Comparison of ENCODE assay signal across 9 mouse cellular contexts in genomic region chr11:80385055-80385454, GRCm38 (mm10). TPM values are rescaled to one million over a fixed set of nuclear protein-coding genes. Genes with fewer than 3 reads are reported as not detected.
DNase-seq lines count a peak whose midpoint lies in the region; ATAC-seq and TF ChIP-seq lines count a peak whose summit lies in the region.
"Had no signal": no experiment of that assay in that cellular context is flagged by ENCODE, and none has a peak within 500 bp of the region (broad histone marks: within the 10 kb centered on the region; RNA-seq: fewer than 3 reads in every experiment).

No protein-coding gene starts in this region.

- peak overlapping the region; percentile 74 for H3K4me3 ChIP-seq in kidney, embryonic 14.5 days (ENCODE audit: low read length)
- H3K4me3 ChIP-seq in embryonic facial prominence, embryonic 11.5 days (ENCODE audit: low read depth, low read length), result peak overlapping the region; percentile 82
- H3K4me3 ChIP-seq in hindbrain, postnatal 0 days (ENCODE audit: low read length), result peak overlapping the region; percentile 60
- H3K4me3 ChIP-seq in midbrain, embryonic 15.5 days, result peak overlapping the region; percentile 63

- no peaks in the 10 kb centered on the region for H3K27me3 ChIP-seq in kidney, embryonic 14.5 days (ENCODE audit: control insufficient read depth, insufficient read depth, low read length)
- H3K27me3 ChIP-seq in embryonic facial prominence, embryonic 11.5 days (ENCODE audit: control insufficient read depth, insufficient read depth, low read length), result no peaks in the 10 kb centered on the region
- no peaks in the 10 kb centered on the region for H3K27me3 ChIP-seq in hindbrain, postnatal 0 days (ENCODE audit: insufficient read depth, low read length)
- H3K27me3 ChIP-seq in midbrain, embryonic 15.5 days (replicated peaks), result no peaks in the 10 kb centered on the region

- no peak for ATAC-seq in kidney, embryonic 14.5 days (ENCODE audit: low FRiP score, low TSS enrichment)
- no peak for ATAC-seq in embryonic facial prominence, embryonic 11.5 days (replicated peaks; ENCODE audit: insufficient number of reproducible peaks, low FRiP score, low TSS enrichment, low read depth)
- ATAC-seq in hindbrain, postnatal 0 days, result no peak
- ATAC-seq in midbrain, embryonic 15.5 days (replicated peaks), result no peak
- ATAC-seq: inflammation-experienced regulatory T-cells, adult 6 months had no signal

- H3K27ac ChIP-seq in kidney, embryonic 14.5 days (ENCODE audit: low read depth, low read length), result no peak overlapping the region
- H3K27ac ChIP-seq in embryonic facial prominence, embryonic 11.5 days (replicated peaks; ENCODE audit: low read depth, low read length), result no peak overlapping the region
- H3K27ac ChIP-seq in hindbrain, postnatal 0 days, result no peak overlapping the region
- H3K27ac ChIP-seq in midbrain, embryonic 15.5 days, result no peak overlapping the region

- TF ChIP-seq CTCF in hindbrain, postnatal 0 days (IDR thresholded peaks at IDR 0.05; ENCODE audit: low read depth), result no peak

- peak overlapping the region; percentile 98 for H3K9ac ChIP-seq in kidney, embryonic 14.5 days (ENCODE audit: low read depth, low read length)
- peak overlapping the region; percentile 69 for H3K9ac ChIP-seq in embryonic facial prominence, embryonic 11.5 days (replicated peaks; ENCODE audit: low read length)
- H3K9ac ChIP-seq in hindbrain, postnatal 0 days (replicated peaks; ENCODE audit: low read length), result peak overlapping the region; percentile 49
- peak overlapping the region; percentile 33 for H3K9ac ChIP-seq in midbrain, embryonic 15.5 days

- H3K4me1 ChIP-seq in kidney, embryonic 14.5 days (ENCODE audit: control insufficient read depth, insufficient read depth, low read length), result peaks cover 9% of the 10 kb centered on the region; the same call in 1 of the 2 replicates
- 0 out of 2 replicates have a peak, but pooled peaks cover 3% of the 10 kb centered on the region for H3K4me1 ChIP-seq in embryonic facial prominence, embryonic 11.5 days (ENCODE audit: control insufficient read depth, insufficient read depth, low read length)
- peaks cover 16% of the 10 kb centered on the region for H3K4me1 ChIP-seq in hindbrain, postnatal 0 days (ENCODE audit: insufficient read depth, low read length)
- H3K4me1 ChIP-seq in midbrain, embryonic 15.5 days, result peaks cover 42% of the 10 kb centered on the region

- WGBS in kidney, embryonic 14.5 days, result 47% methylated on average over 4 of the region's 4 CpGs
- 68% methylated on average over 4 of the region's 4 CpGs for WGBS in embryonic facial prominence, embryonic 11.5 days
- 34% methylated on average over 4 of the region's 4 CpGs for WGBS in hindbrain, postnatal 0 days
- 45% methylated on average over 4 of the region's 4 CpGs for WGBS in midbrain, embryonic 15.5 days

- H3K9me3 ChIP-seq in kidney, embryonic 14.5 days (ENCODE audit: control insufficient read depth, low read length), result no peaks in the 10 kb centered on the region
- no peaks in the 10 kb centered on the region for H3K9me3 ChIP-seq in embryonic facial prominence, embryonic 11.5 days (replicated peaks; ENCODE audit: control insufficient read depth, low read length)
- H3K9me3 ChIP-seq in hindbrain, postnatal 0 days (ENCODE audit: low read length), result no peaks in the 10 kb centered on the region
- H3K9me3 ChIP-seq in midbrain, embryonic 15.5 days, result no peaks in the 10 kb centered on the region

- DNase-seq in kidney, postnatal 14 days, result no peak
- no peak for DNase-seq in embryonic facial prominence, embryonic 11.5 days (ENCODE audit: low spot score)
- no peak for DNase-seq in hindbrain, postnatal 0 days (ENCODE audit: low spot score)
- no peak for DNase-seq in adrenal gland, postnatal 14 days
- DNase-seq in frontal cortex, postnatal 14 days (ENCODE audit: low spot score in 2 of 2), result no peak
- DNase-seq in adrenal gland, postnatal 10 days, result no peak

- H3K4me2 ChIP-seq in kidney, embryonic 14.5 days (replicated peaks; ENCODE audit: low read depth, low read length), result peak overlapping the region; percentile 88
- peak overlapping the region; percentile 56 for H3K4me2 ChIP-seq in embryonic facial prominence, embryonic 11.5 days (ENCODE audit: low read depth, low read length)
- H3K4me2 ChIP-seq in hindbrain, postnatal 0 days (ENCODE audit: low read depth, low read length), result peak overlapping the region; percentile 83
- peak overlapping the region; percentile 79 for H3K4me2 ChIP-seq in midbrain, embryonic 15.5 days

- H3K36me3 ChIP-seq in kidney, embryonic 14.5 days (ENCODE audit: control insufficient read depth, insufficient read depth, low read length), result peaks cover 46% of the 10 kb centered on the region
- peaks cover 6% of the 10 kb centered on the region for H3K36me3 ChIP-seq in embryonic facial prominence, embryonic 11.5 days (replicated peaks; ENCODE audit: control insufficient read depth, insufficient read depth, low read depth, low read length)
- peaks cover 5% of the 10 kb centered on the region for H3K36me3 ChIP-seq in hindbrain, postnatal 0 days (ENCODE audit: insufficient read depth, low read length)
- peaks cover 15% of the 10 kb centered on the region; the same call in 1 of the 2 replicates for H3K36me3 ChIP-seq in midbrain, embryonic 15.5 days (replicated peaks)

RNA-seq across cellular contexts. Expression of gene Zfp207, which starts 2.0 kb away (rescaled TPM):
- 297 and 300 TPM in 2 replicates for polyA plus RNA-seq in kidney, embryonic 14.5 days (2014; fragmentation: Nextera tagmentation; extraction: Ambion mirVana)
- 370 and 383 TPM in 2 replicates for polyA plus RNA-seq in embryonic facial prominence, embryonic 11.5 days (2014; fragmentation: Nextera tagmentation; extraction: Ambion mirVana)
- total RNA-seq in hindbrain, postnatal 0 days (2014; rRNA removed), result 192 and 228 TPM in 2 replicates
- polyA plus RNA-seq in hindbrain, postnatal 0 days (2015; fragmentation: Nextera tagmentation; extraction: Ambion mirVana), result 141 and 149 TPM in 2 replicates
- polyA plus RNA-seq in midbrain, embryonic 15.5 days (2015; fragmentation: Nextera tagmentation; extraction: Ambion mirVana), result 183 and 194 TPM in 2 replicates
- 154 and 176 TPM in 2 replicates for total RNA-seq in adrenal gland, postnatal 14 days (2021)
- total RNA-seq in adrenal gland, postnatal 10 days (2021), result 100 to 1,000 TPM; 134 to 158 TPM

RNA-seq across cellular contexts. Expression of gene 5730455P16Rik, which starts 7.2 kb away (rescaled TPM):
- polyA plus RNA-seq in kidney, embryonic 14.5 days (2014; fragmentation: Nextera tagmentation; extraction: Ambion mirVana), result 16.9 and 22.9 TPM in 2 replicates
- polyA plus RNA-seq in embryonic facial prominence, embryonic 11.5 days (2014; fragmentation: Nextera tagmentation; extraction: Ambion mirVana), result 20.7 and 23.5 TPM in 2 replicates
- total RNA-seq in hindbrain, postnatal 0 days (2014; rRNA removed), result 22.8 and 24.2 TPM in 2 replicates
- polyA plus RNA-seq in hindbrain, postnatal 0 days (2015; fragmentation: Nextera tagmentation; extraction: Ambion mirVana), result 46.2 and 49.2 TPM in 2 replicates
- 33.9 and 37.4 TPM in 2 replicates for polyA plus RNA-seq in midbrain, embryonic 15.5 days (2015; fragmentation: Nextera tagmentation; extraction: Ambion mirVana)
- 12.7 and 20.4 TPM in 2 replicates for total RNA-seq in adrenal gland, postnatal 14 days (2021)
- 10 to 100 TPM; 14.9 to 21.1 TPM for total RNA-seq in adrenal gland, postnatal 10 days (2021)

RNA-seq across cellular contexts. Expression of gene Psmd11, which starts 43.4 kb away (rescaled TPM):
- polyA plus RNA-seq in kidney, embryonic 14.5 days (2014; fragmentation: Nextera tagmentation; extraction: Ambion mirVana), result 300 and 337 TPM in 2 replicates
- polyA plus RNA-seq in embryonic facial prominence, embryonic 11.5 days (2014; fragmentation: Nextera tagmentation; extraction: Ambion mirVana), result 333 and 348 TPM in 2 replicates
- 31.2 and 35.1 TPM in 2 replicates for total RNA-seq in hindbrain, postnatal 0 days (2014; rRNA removed)
- polyA plus RNA-seq in hindbrain, postnatal 0 days (2015; fragmentation: Nextera tagmentation; extraction: Ambion mirVana), result 272 and 284 TPM in 2 replicates
- polyA plus RNA-seq in midbrain, embryonic 15.5 days (2015; fragmentation: Nextera tagmentation; extraction: Ambion mirVana), result 273 and 278 TPM in 2 replicates
- 124 and 132 TPM in 2 replicates for total RNA-seq in adrenal gland, postnatal 14 days (2021)
- total RNA-seq in adrenal gland, postnatal 10 days (2021), result 100 to 1,000 TPM; 108 to 118 TPM

Comparison
In these comparisons a context has a peak if more than half of its experiments do, and no peak if none do; other contexts are left out.
1. H3K9ac ChIP-seq: peak in every context shown above with its lines; median percentile 98 in kidney, embryonic 14.5 days; 69 in embryonic facial prominence, embryonic 11.5 days; 49 in hindbrain, postnatal 0 days; 33 in midbrain, embryonic 15.5 days.